Mouse (Mus musculus): ENCODE results near the gene Xrn1. TPM values are rescaled to one million over a fixed set of nuclear protein-coding genes. Genes with fewer than 3 reads are reported as not detected.

Xrn1 gene
- polyA plus RNA-seq, 1 experiment from 2014 or later: 10.3 TPM

DNA sequence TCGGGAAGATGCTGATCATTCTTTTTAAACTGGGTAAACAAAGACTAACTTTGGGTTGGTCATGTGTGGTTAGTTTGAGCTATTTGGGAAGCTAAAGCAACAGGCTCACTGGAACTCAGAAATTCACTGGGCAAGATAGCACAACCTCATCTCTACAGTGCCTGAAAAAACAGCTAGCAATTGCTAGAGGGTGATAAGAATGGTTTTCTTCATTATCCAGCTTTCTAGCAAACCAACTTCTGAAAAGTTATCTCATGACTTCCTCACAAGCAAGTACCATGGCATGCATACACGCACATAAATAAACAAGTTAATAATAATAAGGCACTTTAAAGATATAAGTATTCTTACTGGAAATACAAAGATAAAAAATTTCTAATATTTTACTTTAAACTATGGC, 23.7 kb downstream of the Xrn1 start:
- WGBS: 86% methylated on average over 2 of the region's 2 CpGs
- no peak overlapping the region for H3K4me2 ChIP-seq
- H3K27ac ChIP-seq (replicated peaks): no peak overlapping the region
- no peaks in the 10 kb centered on the region for H3K9me3 ChIP-seq
- no peak overlapping the region for H3K4me3 ChIP-seq
- H3K4me1 ChIP-seq: no peaks in the 10 kb centered on the region
- no peaks in the 10 kb centered on the region for H3K27me3 ChIP-seq (replicated peaks)
- H3K9ac ChIP-seq: no peak overlapping the region
- H3K36me3 ChIP-seq: peaks cover 77% of the 10 kb centered on the region
- ATAC-seq (ENCODE audit: extremely low read depth, insufficient number of reproducible peaks, low FRiP score, low TSS enrichment): no peak

DNA sequence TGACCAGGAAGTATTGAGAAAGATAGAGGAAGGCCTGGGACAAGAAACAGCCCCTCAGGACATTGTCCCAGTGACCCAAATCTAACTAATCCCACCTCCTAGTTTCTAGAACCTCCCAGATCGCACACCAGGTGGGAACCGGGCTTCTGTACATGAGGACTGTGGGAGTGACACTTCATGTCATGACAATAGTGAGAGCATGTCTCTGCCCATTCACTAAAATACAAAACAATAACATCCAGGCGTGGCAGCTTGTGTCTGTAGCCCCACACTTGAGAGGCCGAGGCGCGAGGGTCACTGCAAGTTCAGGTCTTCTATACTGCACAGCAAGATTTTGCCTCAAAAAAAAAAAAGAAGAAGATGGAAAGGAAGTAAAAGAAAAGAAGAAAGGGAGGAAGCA, 25.3 kb downstream of the Xrn1 start:
- Histone ChIP-seq H3K4me2 (no peak overlapping the region), H3K27ac (replicated peaks) (no peak overlapping the region), H3K4me1 (no peaks in the 10 kb centered on the region), H3K4me3 (no peak overlapping the region), H3K36me3 (peaks cover 80% of the 10 kb centered on the region), H3K27me3 (replicated peaks) (no peaks in the 10 kb centered on the region), H3K9ac (no peak overlapping the region), H3K9me3 (no peaks in the 10 kb centered on the region)
- WGBS: 85% methylated on average over 6 of the region's 6 CpGs
- no peak for ATAC-seq (ENCODE audit: extremely low read depth, insufficient number of reproducible peaks, low FRiP score, low TSS enrichment)

DNA sequence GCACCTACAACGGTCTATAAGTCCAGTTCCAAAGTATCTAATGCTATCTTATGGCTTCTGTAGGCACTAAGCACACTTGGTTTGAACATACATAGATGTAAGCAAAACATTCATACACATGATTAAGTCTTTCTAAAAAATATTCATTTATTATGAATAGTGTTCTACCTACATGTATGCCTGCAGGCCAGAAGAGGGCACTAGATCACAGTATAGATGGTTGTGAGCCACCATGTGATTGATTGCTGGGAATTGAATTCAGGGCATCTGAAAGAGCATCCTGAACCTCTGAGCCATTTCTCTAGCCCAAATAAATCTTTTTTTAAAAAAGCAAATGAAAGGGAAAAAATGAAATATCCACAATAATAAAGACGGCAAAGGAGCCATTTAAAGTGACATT, 37.7 kb downstream of the Xrn1 start:
- 93% methylated on average over 2 of the region's 2 CpGs for WGBS
- Histone ChIP-seq H3K27me3 (replicated peaks) (no peaks in the 10 kb centered on the region), H3K36me3 (peaks cover 71% of the 10 kb centered on the region), H3K4me3 (no peak overlapping the region), H3K4me1 (no peaks in the 10 kb centered on the region), H3K9ac (no peak overlapping the region), H3K27ac (replicated peaks) (no peak overlapping the region), H3K4me2 (no peak overlapping the region), H3K9me3 (no peaks in the 10 kb centered on the region)
- no peak for ATAC-seq (ENCODE audit: extremely low read depth, insufficient number of reproducible peaks, low FRiP score, low TSS enrichment)

DNA sequence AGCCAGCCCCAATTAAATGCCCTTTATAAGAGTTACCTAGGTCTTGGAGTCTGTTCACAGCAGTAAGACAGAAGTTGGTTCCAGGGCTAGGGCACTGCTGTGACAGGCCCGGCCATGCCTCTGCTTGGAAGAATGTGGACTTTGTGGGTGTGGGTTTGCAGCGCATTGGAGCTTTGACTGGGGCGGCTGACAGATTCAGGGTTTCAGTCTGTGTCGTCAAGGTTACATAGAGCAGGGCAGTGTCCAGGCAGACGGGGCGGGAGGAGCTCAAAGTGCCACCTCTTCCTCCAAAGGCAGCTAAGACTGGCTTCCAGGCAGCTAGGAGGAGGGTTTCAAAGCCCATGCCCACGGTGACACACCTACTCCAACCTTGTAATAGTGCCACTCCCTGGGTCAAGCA, 49.9 kb downstream of the Xrn1 start:
- Histone ChIP-seq H3K4me3 (no peak overlapping the region), H3K9ac (no peak overlapping the region), H3K9me3 (no peaks in the 10 kb centered on the region), H3K36me3 (peaks cover 94% of the 10 kb centered on the region), H3K4me2 (no peak overlapping the region), H3K27me3 (replicated peaks) (no peaks in the 10 kb centered on the region), H3K27ac (replicated peaks) (no peak overlapping the region), H3K4me1 (no peaks in the 10 kb centered on the region)
- ATAC-seq (ENCODE audit: extremely low read depth, insufficient number of reproducible peaks, low FRiP score, low TSS enrichment): no peak
- 82% methylated on average over 7 of the region's 7 CpGs for WGBS

DNA sequence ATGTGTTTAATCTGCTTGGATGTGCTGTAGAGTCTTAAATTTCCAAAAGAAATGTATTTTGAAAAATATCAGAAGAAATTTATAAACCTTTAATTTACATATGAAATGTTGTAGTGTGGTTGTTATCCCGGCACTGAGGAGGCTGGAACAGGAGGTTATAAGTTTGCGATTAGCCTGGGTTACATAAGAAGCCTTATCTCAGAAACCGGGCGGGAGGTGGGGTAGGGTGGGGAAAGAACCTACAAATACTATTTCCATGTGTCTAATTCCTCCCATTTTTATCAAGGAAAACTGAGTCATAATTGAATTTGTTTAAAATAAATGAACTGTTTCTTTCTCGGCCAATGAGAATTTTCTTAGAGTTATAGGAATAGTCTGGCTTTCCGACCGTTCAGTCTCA, 56.1 kb downstream of the Xrn1 start:
- H3K4me3 ChIP-seq: no peak overlapping the region
- WGBS: 84% methylated on average over 7 of the region's 7 CpGs
- no peaks in the 10 kb centered on the region for H3K4me1 ChIP-seq
- ATAC-seq (ENCODE audit: extremely low read depth, insufficient number of reproducible peaks, low FRiP score, low TSS enrichment): no peak
- H3K4me2 ChIP-seq: no peak overlapping the region
- peaks cover 81% of the 10 kb centered on the region for H3K36me3 ChIP-seq
- no peaks in the 10 kb centered on the region for H3K9me3 ChIP-seq
- no peaks in the 10 kb centered on the region for H3K27me3 ChIP-seq (replicated peaks)
- no peak overlapping the region for H3K27ac ChIP-seq (replicated peaks)
- H3K9ac ChIP-seq: no peak overlapping the region

DNA sequence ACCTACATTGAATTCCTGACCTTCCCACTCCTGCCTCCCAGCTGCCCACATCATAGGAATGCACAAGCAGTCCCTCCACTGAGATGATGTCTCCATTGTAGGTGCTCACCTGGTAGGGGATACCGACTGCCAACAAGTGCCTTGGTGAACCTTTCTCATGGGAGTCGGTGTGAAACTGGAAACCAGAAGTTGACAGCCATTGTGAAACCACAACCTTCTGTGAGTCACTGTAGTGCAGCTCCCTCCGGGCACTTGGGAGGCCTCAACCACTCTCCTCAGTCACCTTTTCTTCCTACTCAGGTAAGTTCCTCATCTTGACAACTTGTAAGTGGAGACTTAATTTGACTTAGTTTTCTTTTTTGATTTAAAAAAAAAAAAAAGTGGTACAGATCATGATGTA, 69.4 kb downstream of the Xrn1 start:
- Histone ChIP-seq H3K9me3 (no peaks in the 10 kb centered on the region), H3K4me2 (no peak overlapping the region), H3K4me1 (no peaks in the 10 kb centered on the region), H3K27ac (replicated peaks) (no peak overlapping the region), H3K4me3 (no peak overlapping the region), H3K9ac (no peak overlapping the region), H3K27me3 (replicated peaks) (no peaks in the 10 kb centered on the region), H3K36me3 (peaks cover 85% of the 10 kb centered on the region)
- no peak for ATAC-seq (ENCODE audit: extremely low read depth, insufficient number of reproducible peaks, low FRiP score, low TSS enrichment)
- WGBS: 86% methylated on average over 3 of the region's 3 CpGs

DNA sequence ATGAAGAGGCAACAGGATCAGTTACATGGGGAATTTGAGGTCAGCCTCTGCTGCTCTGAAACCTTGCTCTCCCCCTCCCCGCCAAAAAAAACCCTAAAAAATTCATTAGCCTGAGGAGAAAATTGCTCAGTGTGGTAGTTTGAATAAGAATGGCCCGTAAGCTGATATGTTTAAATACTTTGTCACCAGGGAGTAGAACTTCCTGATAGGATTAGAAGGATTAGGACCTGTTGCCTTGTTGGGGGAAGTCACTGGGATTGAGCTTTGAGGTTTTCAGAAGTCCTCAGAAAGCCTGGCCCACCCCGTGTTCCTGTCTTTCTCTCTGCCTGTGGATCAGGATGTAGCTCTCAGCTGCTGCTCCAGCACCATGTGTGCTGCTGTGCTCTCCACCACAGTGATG, 73.4 kb downstream of the Xrn1 start:
- Histone ChIP-seq H3K9me3 (no peaks in the 10 kb centered on the region), H3K4me2 (no peak overlapping the region), H3K4me3 (no peak overlapping the region), H3K36me3 (peaks cover 89% of the 10 kb centered on the region), H3K27me3 (replicated peaks) (no peaks in the 10 kb centered on the region), H3K4me1 (no peaks in the 10 kb centered on the region), H3K27ac (replicated peaks) (no peak overlapping the region), H3K9ac (no peak overlapping the region)
- WGBS: 58% methylated on average over 3 of the region's 3 CpGs
- ATAC-seq (ENCODE audit: extremely low read depth, insufficient number of reproducible peaks, low FRiP score, low TSS enrichment): no peak

DNA sequence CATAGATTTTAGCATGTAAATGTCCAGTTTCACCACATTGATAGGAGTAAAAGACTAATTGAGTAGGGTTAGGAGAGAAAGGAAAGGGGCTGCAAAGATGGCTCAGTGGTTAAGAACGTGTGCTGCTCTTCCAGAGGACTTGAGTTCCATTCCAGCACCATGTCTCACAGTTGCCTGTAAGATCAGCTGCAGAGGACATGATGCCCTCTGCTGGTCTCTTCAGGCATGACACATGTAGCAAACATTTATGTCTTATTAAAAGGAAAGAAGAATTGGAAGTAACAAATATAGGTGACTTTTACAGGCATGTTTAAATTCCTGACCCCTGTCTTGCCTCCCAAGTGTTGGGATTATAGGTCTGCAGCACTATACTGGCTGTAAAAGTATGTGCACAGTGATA, 74.3 kb downstream of the Xrn1 start:
- H3K9ac ChIP-seq: no peak overlapping the region
- H3K27ac ChIP-seq (replicated peaks): no peak overlapping the region
- WGBS: 47% methylated on average over 1 of the region's 1 CpGs
- no peaks in the 10 kb centered on the region for H3K9me3 ChIP-seq
- no peak overlapping the region for H3K4me3 ChIP-seq
- peaks cover 87% of the 10 kb centered on the region for H3K36me3 ChIP-seq
- H3K4me1 ChIP-seq: no peaks in the 10 kb centered on the region
- H3K4me2 ChIP-seq: no peak overlapping the region
- no peaks in the 10 kb centered on the region for H3K27me3 ChIP-seq (replicated peaks)
- no peak for ATAC-seq (ENCODE audit: extremely low read depth, insufficient number of reproducible peaks, low FRiP score, low TSS enrichment)

DNA sequence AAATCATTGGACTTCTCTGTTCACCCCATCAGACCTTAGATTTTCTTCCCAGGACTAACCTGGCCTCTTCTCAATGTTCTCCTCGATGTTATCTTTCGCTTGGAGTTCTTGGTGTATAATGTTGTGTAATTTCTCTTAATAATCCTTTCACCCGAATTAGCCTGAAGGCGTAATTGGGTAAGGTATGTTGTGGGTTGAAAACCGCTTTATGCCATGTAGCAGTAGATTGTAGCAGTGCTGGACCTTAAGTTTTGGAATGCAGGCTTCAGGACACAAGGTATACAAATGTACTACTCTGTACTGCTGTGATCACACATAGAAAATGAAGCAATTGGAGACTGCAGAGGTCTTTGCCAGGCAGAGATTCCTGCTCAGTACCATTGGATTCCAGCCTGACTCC, 75.3 kb downstream of the Xrn1 start:
- WGBS: 89% methylated on average over 5 of the region's 5 CpGs
- no peak overlapping the region for H3K4me3 ChIP-seq

DNA sequence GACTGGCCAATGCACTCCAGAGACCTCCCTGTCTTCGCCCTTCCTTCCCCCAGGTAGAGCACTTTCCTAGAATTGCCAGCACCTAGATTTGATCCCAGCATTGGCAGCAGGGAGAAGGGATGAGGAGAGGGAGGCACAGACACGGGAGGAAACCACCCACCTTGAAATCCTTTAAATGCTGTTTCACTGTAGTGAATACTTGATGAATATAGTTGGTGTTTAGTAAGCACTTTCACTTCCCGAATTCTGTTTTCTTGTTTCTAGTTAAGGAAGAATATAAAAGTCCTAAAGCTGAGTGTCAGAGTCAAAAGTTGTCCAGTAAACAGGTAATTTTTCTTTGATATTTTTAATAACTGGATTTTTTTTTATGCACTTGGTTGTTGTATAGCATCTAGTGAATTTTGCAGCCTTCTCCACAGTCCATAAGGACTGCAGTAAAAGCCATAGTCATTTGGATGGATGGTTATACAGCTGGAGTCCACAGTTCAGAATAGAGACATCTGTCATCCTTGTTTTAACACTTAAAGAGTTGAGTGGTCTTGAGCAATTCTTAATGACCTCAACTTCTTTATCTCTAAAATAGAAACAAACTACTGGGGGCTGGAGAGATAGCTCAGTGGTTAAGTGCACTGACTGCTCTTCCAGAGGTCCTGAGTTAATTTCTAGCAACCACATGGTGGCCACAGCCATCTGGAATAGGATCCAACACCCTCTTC, 81.0 kb downstream of the Xrn1 start:
- no peak overlapping the region for H3K9ac ChIP-seq
- no peaks in the 10 kb centered on the region for H3K4me1 ChIP-seq
- H3K4me3 ChIP-seq: no peak overlapping the region
- H3K36me3 ChIP-seq: peaks cover 86% of the 10 kb centered on the region
- no peaks in the 10 kb centered on the region for H3K27me3 ChIP-seq (replicated peaks)
- H3K27ac ChIP-seq (replicated peaks): no peak overlapping the region
- no peak overlapping the region for H3K4me2 ChIP-seq
- no peaks in the 10 kb centered on the region for H3K9me3 ChIP-seq
- no peak for ATAC-seq (ENCODE audit: extremely low read depth, insufficient number of reproducible peaks, low FRiP score, low TSS enrichment)
- WGBS: 81% methylated on average over 3 of the region's 3 CpGs

More for the DNA sequence above, 75.3 kb downstream of the Xrn1 start:
- no peaks in the 10 kb centered on the region for H3K4me1 ChIP-seq
- H3K9ac ChIP-seq: no peak overlapping the region
- no peak overlapping the region for H3K27ac ChIP-seq (replicated peaks)
- no peaks in the 10 kb centered on the region for H3K27me3 ChIP-seq (replicated peaks)
- ATAC-seq (ENCODE audit: extremely low read depth, insufficient number of reproducible peaks, low FRiP score, low TSS enrichment): no peak
- H3K4me2 ChIP-seq: no peak overlapping the region
- H3K9me3 ChIP-seq: no peaks in the 10 kb centered on the region
- peaks cover 88% of the 10 kb centered on the region for H3K36me3 ChIP-seq

DNA sequence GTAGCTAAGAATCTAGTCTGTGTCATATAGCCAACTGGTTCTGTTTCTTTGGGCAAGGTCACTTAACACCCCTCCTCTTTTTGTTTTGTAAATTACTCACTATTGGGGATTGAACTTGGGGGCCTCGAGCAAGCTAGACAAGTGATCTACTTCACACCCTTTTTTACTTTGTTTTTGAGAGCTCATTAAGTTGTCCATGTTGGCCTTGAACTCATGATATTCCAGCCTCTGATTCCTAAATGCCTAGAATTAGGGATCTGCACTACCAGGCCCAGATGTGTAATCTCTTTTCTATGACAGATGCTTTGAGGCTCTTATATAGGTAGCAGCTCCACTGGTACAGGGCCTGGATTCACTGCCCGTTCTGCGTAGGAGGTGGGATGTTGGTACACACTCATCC, 89.7 kb downstream of the Xrn1 start:
- H3K4me3 ChIP-seq: no peak overlapping the region
- H3K4me1 ChIP-seq: no peaks in the 10 kb centered on the region
- WGBS: 92% methylated on average over 3 of the region's 3 CpGs
- peaks cover 88% of the 10 kb centered on the region for H3K36me3 ChIP-seq
- 0 out of 2 replicates have a peak, but pooled peaks cover 1% of the 10 kb centered on the region for H3K9me3 ChIP-seq
- no peak overlapping the region for H3K9ac ChIP-seq
- H3K27ac ChIP-seq (replicated peaks): no peak overlapping the region
- no peaks in the 10 kb centered on the region for H3K27me3 ChIP-seq (replicated peaks)
- H3K4me2 ChIP-seq: no peak overlapping the region
- no peak for ATAC-seq (ENCODE audit: extremely low read depth, insufficient number of reproducible peaks, low FRiP score, low TSS enrichment)

DNA sequence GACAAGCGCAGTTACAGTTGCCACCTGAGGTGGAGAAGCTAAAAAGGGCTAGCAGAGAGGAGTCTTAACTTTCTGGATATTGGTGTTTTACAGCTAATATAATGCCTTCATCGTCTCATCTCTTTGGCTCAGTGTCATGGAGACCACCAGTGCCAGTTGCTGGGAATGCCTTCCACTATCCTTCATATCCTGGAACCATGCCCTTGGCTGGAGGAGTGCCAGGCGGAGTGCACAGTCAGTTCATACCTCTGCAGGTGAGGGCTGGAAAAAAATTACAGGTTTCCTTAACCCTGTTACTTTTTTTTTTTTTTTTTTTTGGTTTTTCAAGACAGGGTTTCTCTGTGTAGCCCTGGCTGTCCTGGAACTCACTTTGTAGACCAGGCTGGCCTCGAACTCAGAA, 96.9 kb downstream of the Xrn1 start:
- H3K4me2 ChIP-seq: no peak overlapping the region
- H3K27ac ChIP-seq (replicated peaks): no peak overlapping the region
- H3K36me3 ChIP-seq: peaks cover 95% of the 10 kb centered on the region
- H3K4me3 ChIP-seq: no peak overlapping the region
- H3K9me3 ChIP-seq: peaks cover 13% of the 10 kb centered on the region; the same call in 1 of the 2 replicates
- WGBS: 96% methylated on average over 4 of the region's 4 CpGs
- ATAC-seq (ENCODE audit: extremely low read depth, insufficient number of reproducible peaks, low FRiP score, low TSS enrichment): no peak
- no peak overlapping the region for H3K9ac ChIP-seq
- H3K4me1 ChIP-seq: 0 out of 2 replicates have a peak, but pooled peaks cover 2% of the 10 kb centered on the region
- no peaks in the 10 kb centered on the region for H3K27me3 ChIP-seq (replicated peaks)
